Mouse (Mus musculus) testis, postnatal 14 days (tissue): ENCODE measurements around the gene Gm20388.

Source experiments
- DNase-seq: peaks from one replicate; pipeline ENCODE4 v3.0.0; 2021; ENCODE audit warnings: low spot score

The Gm20388 gene

DNA sequence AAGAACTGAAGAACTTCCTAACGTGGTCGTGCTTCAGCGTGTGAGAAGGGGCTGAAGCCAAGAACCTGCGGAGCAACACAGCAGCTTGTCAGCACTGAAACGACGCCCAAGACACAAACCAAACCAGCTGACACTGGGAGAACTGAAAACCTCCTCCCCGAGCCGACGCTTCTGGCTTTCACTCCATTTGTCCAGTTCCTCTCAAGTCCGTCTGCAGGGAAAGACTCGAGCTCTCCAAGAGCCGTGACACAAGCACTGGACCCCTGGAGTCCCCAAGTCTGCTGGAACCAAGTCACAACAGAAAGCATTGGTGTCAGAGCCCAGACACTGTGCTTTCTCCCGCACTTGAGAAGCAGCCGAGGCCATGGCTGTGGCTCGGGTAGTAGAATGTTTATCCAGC is 1698.6 kb downstream of the Gm20388 start:
- no peak for DNase-seq

- no peak for DNase-seq
These were observed 1699.3 kb downstream of the Gm20388 start for GRCm38 (mm10) chr8:121609916-121610315.

- DNase-seq, result no peak
These were observed 1702.8 kb downstream of the Gm20388 start for GRCm38 (mm10) chr8:121613419-121613818.

DNA sequence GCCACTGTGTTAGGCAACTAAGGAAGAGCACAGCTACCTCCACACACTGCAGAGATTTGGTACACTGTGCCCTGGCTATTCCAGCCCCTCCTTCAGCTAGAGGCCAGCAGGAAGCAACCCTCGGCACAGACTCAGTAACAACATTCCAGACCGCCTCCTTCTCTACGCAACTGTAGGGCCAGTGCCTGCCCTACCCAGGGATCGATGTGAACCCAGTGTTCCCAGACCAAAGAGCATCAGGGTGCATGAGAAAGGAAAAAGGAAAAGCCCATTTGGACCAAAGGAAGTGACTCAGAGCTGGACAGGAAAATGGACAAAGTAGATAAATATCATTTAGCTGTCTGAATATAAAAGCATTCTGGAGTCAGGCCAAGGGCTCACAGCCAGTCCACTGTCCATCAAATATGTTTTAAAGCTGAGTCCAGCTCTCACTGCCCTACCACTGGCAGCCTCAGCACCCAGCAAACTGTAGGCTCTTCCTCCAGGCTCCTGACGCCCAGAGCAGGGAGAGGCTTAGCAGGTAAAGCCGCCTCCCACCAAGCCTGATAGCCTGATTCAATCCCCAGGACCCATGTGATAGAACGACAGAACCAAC is 1708.9 kb downstream of the Gm20388 start:
- peak; percentile 34 for DNase-seq

- no peak for DNase-seq
These were observed 1710.3 kb downstream of the Gm20388 start for GRCm38 (mm10) chr8:121620801-121621516.

- no peak for DNase-seq
These were observed 1711.2 kb downstream of the Gm20388 start for GRCm38 (mm10) chr8:121621879-121622278.

GRCm38 (mm10) chr8:121623043-121623442 is 1712.4 kb downstream of the Gm20388 start:
- no peak for DNase-seq

DNA sequence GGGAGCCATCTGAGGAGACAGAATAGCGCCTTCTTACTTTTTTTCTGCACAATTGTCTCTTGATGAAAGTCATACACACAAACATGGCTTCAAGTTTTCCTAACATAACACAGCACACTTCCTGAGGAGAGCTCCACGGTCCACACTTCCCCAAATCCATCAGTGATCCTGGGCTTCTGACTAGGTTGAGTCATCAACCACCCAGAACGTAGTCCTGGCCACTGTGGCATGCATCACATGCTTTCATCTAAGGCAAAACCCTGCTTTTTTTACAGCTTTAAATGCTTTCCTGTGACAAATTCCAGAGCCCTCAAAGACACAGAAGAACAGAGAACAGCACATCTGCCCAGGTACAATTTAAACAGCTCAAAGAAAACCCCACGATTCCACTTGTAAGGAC is 1718.0 kb downstream of the Gm20388 start:
- DNase-seq, result no peak

GRCm38 (mm10) chr8:121631645-121632071 is 1721.0 kb downstream of the Gm20388 start:
- DNase-seq, result no peak

DNA sequence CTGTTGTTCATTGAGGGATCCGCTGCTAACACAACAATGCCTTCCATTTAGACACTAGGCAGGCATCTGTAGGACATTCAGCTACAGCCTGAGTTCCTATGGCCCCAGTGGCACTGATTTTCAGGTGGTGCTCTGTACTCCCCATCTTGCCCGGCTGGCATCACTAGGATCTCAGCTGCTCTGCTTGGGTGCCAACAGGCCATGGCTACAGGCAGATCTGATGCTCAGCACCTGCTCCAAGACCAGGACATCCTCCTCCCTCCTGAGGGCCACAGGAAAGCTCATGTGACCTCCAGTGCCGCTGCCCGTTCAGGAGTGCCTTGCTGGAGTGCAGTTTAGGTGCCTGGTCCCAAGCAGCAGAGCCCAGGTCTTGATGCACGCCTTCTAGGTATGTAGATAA is 1721.8 kb downstream of the Gm20388 start:
- no peak for DNase-seq

DNA sequence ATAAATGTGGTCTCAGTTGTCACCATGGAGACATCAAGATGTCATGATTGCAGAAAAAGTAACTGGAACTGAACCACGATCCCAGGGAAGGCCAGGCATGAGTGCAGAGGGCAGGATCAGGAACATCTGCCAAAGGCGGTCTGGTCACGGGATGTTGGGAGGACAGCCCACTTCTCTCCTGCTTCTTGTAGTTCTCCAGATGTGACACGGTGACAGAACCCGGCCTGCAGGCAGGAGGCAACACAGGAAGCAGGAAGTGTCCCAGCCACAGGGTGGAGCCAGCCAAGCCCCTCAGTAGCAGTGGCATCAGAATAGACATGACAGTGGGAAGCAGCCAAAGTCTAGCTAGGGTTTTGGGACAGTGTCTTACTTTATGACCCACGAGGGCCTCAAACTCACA is 1724.9 kb downstream of the Gm20388 start:
- DNase-seq, result no peak

DNA sequence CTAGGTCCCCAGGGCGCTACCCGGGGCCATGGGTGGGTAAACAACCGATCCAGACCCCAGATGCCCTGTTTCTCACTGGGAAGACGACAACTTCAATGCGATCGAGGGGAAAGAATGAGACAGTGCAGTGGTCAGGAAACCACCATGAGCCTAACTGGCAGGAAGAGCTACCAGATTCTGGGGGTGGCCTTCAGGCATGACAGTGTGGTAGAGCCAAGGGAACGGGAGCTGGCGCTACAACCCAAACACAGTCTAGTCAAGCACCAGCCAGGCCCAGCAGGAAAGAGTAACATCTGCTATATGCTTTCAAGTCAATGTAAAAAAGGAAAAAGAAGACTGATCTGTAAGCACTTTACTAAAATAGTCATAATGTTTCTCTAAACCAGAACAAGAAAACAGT is 1725.5 kb downstream of the Gm20388 start:
- DNase-seq, result no peak

DNA sequence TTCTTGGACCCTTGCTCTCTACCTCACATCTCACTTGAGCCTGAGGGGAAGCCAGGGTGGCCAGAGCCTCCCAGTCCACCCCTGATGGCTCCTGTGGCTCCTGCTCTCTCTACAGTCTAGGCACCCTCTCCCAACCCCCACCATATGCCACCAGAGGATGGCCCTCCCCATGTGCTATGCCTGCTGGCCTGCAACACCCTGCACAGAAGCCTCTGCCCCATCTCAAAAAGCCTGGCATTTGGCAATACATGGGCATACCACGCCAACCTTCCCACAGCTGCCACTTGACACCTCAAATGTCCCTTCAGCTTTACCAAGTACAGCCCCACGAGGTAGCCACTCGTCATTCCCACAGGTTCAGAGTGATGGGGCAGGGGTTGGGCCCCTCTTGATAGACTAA is 1732.2 kb downstream of the Gm20388 start:
- no peak for DNase-seq

DNA sequence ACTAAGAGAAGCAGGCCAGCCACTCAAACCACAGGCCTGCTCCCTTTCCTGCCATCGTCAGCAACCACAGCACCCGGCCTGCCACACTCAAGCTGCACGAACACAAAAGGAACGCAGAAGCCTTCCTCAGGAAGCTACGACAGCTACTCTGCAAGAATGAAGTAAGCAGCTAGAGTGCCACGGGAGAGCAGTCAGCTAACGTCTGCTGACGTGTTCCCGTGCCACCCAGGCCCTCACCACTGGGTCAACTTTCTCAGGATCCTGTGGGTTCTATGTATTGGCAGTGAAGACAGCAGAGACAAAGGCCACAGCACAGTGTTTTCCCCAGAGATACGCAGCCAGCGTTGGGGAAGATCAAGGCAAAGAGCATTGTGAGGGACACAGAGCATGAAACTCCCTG is 1732.7 kb downstream of the Gm20388 start:
- DNase-seq, result no peak

- DNase-seq, result no peak
These were observed 1737.0 kb downstream of the Gm20388 start for GRCm38 (mm10) chr8:121647511-121648215.

GRCm38 (mm10) chr8:121648451-121648850 is 1737.8 kb downstream of the Gm20388 start:
- DNase-seq, result no peak

- no peak for DNase-seq
These were observed 1738.8 kb downstream of the Gm20388 start for GRCm38 (mm10) chr8:121649423-121649822.

DNA sequence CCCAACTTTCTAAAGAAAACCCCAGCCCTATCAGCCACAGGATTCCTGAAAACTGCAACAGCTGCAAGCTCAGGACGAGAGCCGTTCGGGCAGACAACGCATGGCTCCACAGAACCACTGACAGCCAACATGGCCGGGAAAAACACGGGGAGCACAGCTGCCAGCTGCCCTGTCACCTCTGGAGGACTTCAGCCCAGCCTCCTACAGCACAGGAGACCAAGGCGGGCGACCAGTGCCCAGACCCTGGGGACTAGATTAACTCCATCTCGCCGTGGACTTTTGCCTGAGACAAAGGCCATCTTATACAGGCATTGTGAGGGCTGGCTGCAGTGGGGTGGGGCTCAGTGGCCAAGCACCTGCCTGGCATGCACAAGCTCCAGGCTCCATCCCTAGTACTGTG is 1739.3 kb downstream of the Gm20388 start:
- no peak for DNase-seq

- DNase-seq, result no peak
These were observed 1740.0 kb downstream of the Gm20388 start for GRCm38 (mm10) chr8:121650389-121651307.

GRCm38 (mm10) chr8:121651308-121651873 is 1740.8 kb downstream of the Gm20388 start:
- no peak for DNase-seq

DNA sequence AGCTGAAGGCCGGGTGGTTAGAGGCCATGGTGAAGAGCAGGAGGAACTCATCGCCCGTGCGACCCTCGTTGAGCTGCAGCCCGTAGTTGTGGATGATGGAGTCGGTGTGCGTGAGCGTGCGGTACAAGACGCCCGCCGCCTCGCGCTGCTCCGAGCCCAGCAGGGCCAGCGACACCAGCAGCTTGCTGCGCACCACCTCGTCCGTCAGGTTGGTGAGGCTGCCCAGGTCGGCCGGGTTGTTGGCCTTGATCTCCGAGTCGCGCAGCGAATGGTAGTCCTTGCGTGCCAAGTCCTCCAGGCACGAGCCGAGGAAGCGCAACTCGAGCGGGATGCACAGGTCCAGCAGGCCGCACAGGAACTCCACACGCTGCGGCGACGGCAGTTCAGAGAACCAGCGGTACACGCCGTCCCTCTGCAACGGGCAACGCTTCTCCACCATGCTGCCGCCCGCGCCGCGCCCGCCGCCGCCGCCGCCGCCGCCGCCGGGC is 1741.3 kb downstream of the Gm20388 start:
- peak; percentile 72 for DNase-seq
